Mouse (Mus musculus) frontal cortex, postnatal 10 days (tissue): ENCODE data around the gene Slc22a14.

ENCODE experiments used
- DNase-seq, 2 experiments: peaks; one replicate each; pipeline ENCODE4 v3.0.0; 2022; ENCODE audit warnings: low spot score in 2 of 2, mixed read lengths in 1 of 2

The Slc22a14 gene

GRCm38 (mm10) chr9:119143372-119143771, 222.0 kb downstream of the Slc22a14 start:
- no peak for DNase-seq

GRCm38 (mm10) chr9:119142066-119142465, 223.3 kb downstream of the Slc22a14 start:
- DNase-seq, result no peak

- no peak for DNase-seq
These were observed 226.5 kb downstream of the Slc22a14 start for GRCm38 (mm10) chr9:119138836-119139235.

- DNase-seq, result no peak
These were observed 234.7 kb downstream of the Slc22a14 start for GRCm38 (mm10) chr9:119130692-119131091.

GRCm38 (mm10) chr9:119128436-119129181, 236.7 kb downstream of the Slc22a14 start:
- DNase-seq, result no peak

GRCm38 (mm10) chr9:119122596-119123369, 242.6 kb downstream of the Slc22a14 start:
- no peak for DNase-seq

- no peak for DNase-seq
These were observed 245.2 kb downstream of the Slc22a14 start for GRCm38 (mm10) chr9:119120168-119120560.
